8 mouse cellular contexts compared by ENCODE assay signal in genomic region chr9:20642101-20642895, GRCm38 (mm10). TPM values are rescaled to one million over a fixed set of nuclear protein-coding genes. Genes with fewer than 3 reads are reported as not detected.
A peak's percentile ranks its signal among the peaks of the same experiment; 100 is the strongest.
DNase-seq lines count a peak whose midpoint lies in the region; ATAC-seq lines count a peak whose summit lies in the region.

Gene Ubl5, plus strand, starts transcription at chr9:20642878.

- ATAC-seq in CD4-positive, CD25-positive, alpha-beta regulatory T cell, adult 4 months: no peak
- ATAC-seq in embryonic facial prominence, embryonic 13.5 days (ENCODE audit: insufficient number of reproducible peaks, insufficient read depth, low FRiP score, low TSS enrichment, low read depth): peak; percentile 94
- peak; percentile 90 for ATAC-seq in heart, embryonic 11.5 days (replicated peaks; ENCODE audit: insufficient number of reproducible peaks, low FRiP score, low TSS enrichment)
- ATAC-seq in kidney, embryonic 14.5 days (ENCODE audit: low FRiP score, low TSS enrichment): peak; percentile 95
- peak; percentile 77 for ATAC-seq in liver, embryonic 16.5 days (ENCODE audit: low read depth)
- peak; percentile 87 for ATAC-seq in neural tube, embryonic 12.5 days (ENCODE audit: low FRiP score, low read depth)

- peaks cover 35% of the 10 kb centered on the region for H3K36me3 ChIP-seq in embryonic facial prominence, embryonic 13.5 days
- peaks cover 6% of the 10 kb centered on the region; the same call in 1 of the 2 replicates for H3K36me3 ChIP-seq in heart, embryonic 11.5 days (ENCODE audit: control insufficient read depth, insufficient read depth, low read length)
- H3K36me3 ChIP-seq in kidney, embryonic 14.5 days (ENCODE audit: control insufficient read depth, insufficient read depth, low read length): peaks cover 28% of the 10 kb centered on the region
- peaks cover 7% of the 10 kb centered on the region for H3K36me3 ChIP-seq in liver, embryonic 16.5 days (ENCODE audit: control insufficient read depth, insufficient read depth)
- H3K36me3 ChIP-seq in neural tube, embryonic 12.5 days: peaks cover 29% of the 10 kb centered on the region

- peak within 1 kb of the TSS; percentile 96 for H3K4me2 ChIP-seq in embryonic facial prominence, embryonic 13.5 days
- H3K4me2 ChIP-seq in heart, embryonic 11.5 days: peak within 1 kb of the TSS; percentile 98
- H3K4me2 ChIP-seq in kidney, embryonic 14.5 days (replicated peaks; ENCODE audit: low read depth, low read length): peak within 1 kb of the TSS; percentile 90
- peak within 1 kb of the TSS; percentile 99 for H3K4me2 ChIP-seq in liver, embryonic 16.5 days (ENCODE audit: low read depth, low read length)
- peak within 1 kb of the TSS; percentile 92 for H3K4me2 ChIP-seq in neural tube, embryonic 12.5 days (replicated peaks)

- peak within 1 kb of the TSS; percentile 70 for H3K4me3 ChIP-seq in embryonic facial prominence, embryonic 13.5 days
- H3K4me3 ChIP-seq in heart, embryonic 11.5 days (ENCODE audit: low read depth, low read length): peak within 1 kb of the TSS; percentile 97
- peak within 1 kb of the TSS; percentile 64 for H3K4me3 ChIP-seq in kidney, embryonic 14.5 days (ENCODE audit: low read length)
- peak within 1 kb of the TSS; percentile 71 for H3K4me3 ChIP-seq in liver, embryonic 16.5 days (ENCODE audit: low read depth, low read length)
- H3K4me3 ChIP-seq in neural tube, embryonic 12.5 days: peak within 1 kb of the TSS; percentile 76

- DNase-seq in adrenal gland, adult (ENCODE audit: inconsistent age in 2 of 2, low spot score in 1 of 2): peak; percentile 68 to 81
- peak; percentile 92 for DNase-seq in thymus, postnatal 25 days

- peaks cover 28% of the 10 kb centered on the region for H3K4me1 ChIP-seq in embryonic facial prominence, embryonic 13.5 days
- peaks cover 18% of the 10 kb centered on the region for H3K4me1 ChIP-seq in heart, embryonic 11.5 days (ENCODE audit: control insufficient read depth, insufficient read depth, low read length)
- H3K4me1 ChIP-seq in kidney, embryonic 14.5 days (ENCODE audit: control insufficient read depth, insufficient read depth, low read length): peaks cover 12% of the 10 kb centered on the region
- peaks cover 33% of the 10 kb centered on the region for H3K4me1 ChIP-seq in liver, embryonic 16.5 days (ENCODE audit: control insufficient read depth, low read depth, low read length)
- H3K4me1 ChIP-seq in neural tube, embryonic 12.5 days: peaks cover 31% of the 10 kb centered on the region

- peak within 1 kb of the TSS; percentile 91 for H3K9ac ChIP-seq in embryonic facial prominence, embryonic 13.5 days
- peak within 1 kb of the TSS; percentile 91 for H3K9ac ChIP-seq in heart, embryonic 11.5 days (ENCODE audit: low read depth, low read length)
- peak within 1 kb of the TSS; percentile 85 for H3K9ac ChIP-seq in kidney, embryonic 14.5 days (ENCODE audit: low read depth, low read length)
- H3K9ac ChIP-seq in liver, embryonic 16.5 days (ENCODE audit: low read depth, low read length): peak within 1 kb of the TSS; percentile 92
- H3K9ac ChIP-seq in neural tube, embryonic 12.5 days: peak within 1 kb of the TSS; percentile 83

- no peaks in the 10 kb centered on the region for H3K9me3 ChIP-seq in embryonic facial prominence, embryonic 13.5 days
- H3K9me3 ChIP-seq in heart, embryonic 11.5 days (replicated peaks; ENCODE audit: control insufficient read depth, low read length): no peaks in the 10 kb centered on the region
- H3K9me3 ChIP-seq in kidney, embryonic 14.5 days (ENCODE audit: control insufficient read depth, low read length): no peaks in the 10 kb centered on the region
- no peaks in the 10 kb centered on the region for H3K9me3 ChIP-seq in liver, embryonic 16.5 days (replicated peaks; ENCODE audit: control insufficient read depth, low read length)
- H3K9me3 ChIP-seq in neural tube, embryonic 12.5 days: no peaks in the 10 kb centered on the region

- H3K27ac ChIP-seq in embryonic facial prominence, embryonic 13.5 days: peak within 1 kb of the TSS; percentile 95
- peak within 1 kb of the TSS; percentile 94 for H3K27ac ChIP-seq in heart, embryonic 11.5 days (ENCODE audit: low read depth, low read length)
- H3K27ac ChIP-seq in kidney, embryonic 14.5 days (ENCODE audit: low read depth, low read length): peak within 1 kb of the TSS; percentile 93
- peak within 1 kb of the TSS; percentile 83 for H3K27ac ChIP-seq in liver, embryonic 16.5 days (ENCODE audit: low read length)
- H3K27ac ChIP-seq in neural tube, embryonic 12.5 days: peak within 1 kb of the TSS; percentile 79

- no peaks in the 10 kb centered on the region for H3K27me3 ChIP-seq in embryonic facial prominence, embryonic 13.5 days
- H3K27me3 ChIP-seq in heart, embryonic 11.5 days (ENCODE audit: control insufficient read depth, insufficient read depth, low read length): no peaks in the 10 kb centered on the region
- no peaks in the 10 kb centered on the region for H3K27me3 ChIP-seq in kidney, embryonic 14.5 days (ENCODE audit: control insufficient read depth, insufficient read depth, low read length)
- H3K27me3 ChIP-seq in liver, embryonic 16.5 days (ENCODE audit: control insufficient read depth, insufficient read depth, low read depth, low read length): no peaks in the 10 kb centered on the region
- H3K27me3 ChIP-seq in neural tube, embryonic 12.5 days (replicated peaks): no peaks in the 10 kb centered on the region

- under 1% methylated on average over 51 of the region's 51 CpGs for WGBS in embryonic facial prominence, embryonic 13.5 days
- WGBS in heart, embryonic 11.5 days (ENCODE audit: insufficient replicate concordance): under 1% methylated on average over 51 of the region's 51 CpGs
- WGBS in kidney, embryonic 14.5 days: under 1% methylated on average over 51 of the region's 51 CpGs
- WGBS in liver, embryonic 16.5 days (ENCODE audit: insufficient replicate concordance): 1% methylated on average over 51 of the region's 51 CpGs
- under 1% methylated on average over 51 of the region's 51 CpGs for WGBS in neural tube, embryonic 12.5 days

RNA-seq across cellular contexts. Expression of gene Ubl5, which starts in this region (rescaled TPM):
- polyA plus RNA-seq in CD4-positive, CD25-positive, alpha-beta regulatory T cell, adult 4 months (2017; shearing (Covaris generic)): 100 to 1,000 TPM; 274 to 342 TPM
- polyA plus RNA-seq in embryonic facial prominence, embryonic 13.5 days (2015; fragmentation: Nextera tagmentation; extraction: Ambion mirVana): 394 and 448 TPM in 2 replicates
- 330 and 338 TPM in 2 replicates for polyA plus RNA-seq in heart, embryonic 11.5 days (2014; fragmentation: Nextera tagmentation; extraction: Ambion mirVana)
- polyA plus RNA-seq in kidney, embryonic 14.5 days (2014; fragmentation: Nextera tagmentation; extraction: Ambion mirVana): 375 and 531 TPM in 2 replicates
- 207 and 235 TPM in 2 replicates for polyA plus RNA-seq in liver, embryonic 16.5 days (2015; fragmentation: Nextera tagmentation; extraction: Ambion mirVana)
- polyA plus RNA-seq in neural tube, embryonic 12.5 days (2016; fragmentation: Nextera tagmentation; extraction: Ambion mirVana): 463 and 477 TPM in 2 replicates
